1 mouse cellular context compared by ENCODE assay signal in the genomic region with DNA sequence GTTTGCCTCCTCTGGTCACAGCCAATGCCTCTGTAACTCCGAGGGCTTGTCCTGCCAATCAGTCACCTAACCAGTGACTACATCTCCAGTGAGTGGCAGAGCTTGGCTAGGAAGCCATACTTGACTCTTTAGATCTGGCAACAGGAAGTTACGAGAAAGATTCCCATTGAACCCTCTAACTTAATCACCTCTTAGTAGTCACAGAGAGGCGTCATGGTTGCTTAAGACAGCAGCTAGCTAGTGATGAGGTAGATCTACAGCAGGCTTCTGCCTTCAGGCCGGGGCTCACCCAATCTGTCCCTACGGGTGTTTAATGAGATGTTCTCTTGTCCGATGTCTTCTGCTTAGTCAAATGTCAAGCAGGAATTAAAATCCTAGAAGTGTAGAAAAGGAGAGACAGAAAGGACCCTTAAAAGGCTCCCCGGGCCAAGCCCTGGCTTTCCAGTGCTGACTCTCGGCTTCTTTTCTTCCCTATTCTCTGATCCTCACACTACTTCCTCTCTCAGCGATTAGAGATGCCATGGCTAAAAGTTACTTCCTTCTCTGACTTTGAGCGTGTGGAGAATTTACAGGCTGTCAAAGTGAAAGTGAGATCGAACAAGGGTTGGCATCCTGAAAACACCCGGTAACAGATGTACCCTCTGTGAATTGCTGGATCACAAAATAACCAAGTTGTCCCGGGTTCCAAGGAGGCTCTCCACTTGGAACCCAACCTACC.
A peak's percentile ranks its signal among the peaks of the same experiment; 100 is the strongest.
TF ChIP-seq lines count a peak whose summit lies in the region.

No protein-coding gene starts in this region.

TF ChIP-seq in MEL, 35 proteins besides CTCF, POLR2A, EP300 and RAD21 (continued from another document):
- no peak; the same call in 1 of the 2 replicates for TF ChIP-seq CHD1 (IDR thresholded peaks at IDR 0.05; ENCODE audit: low read depth, low read length)
- no peak for TF ChIP-seq POLR2AphosphoS5 (IDR thresholded peaks at IDR 0.05; ENCODE audit: borderline replicate concordance, low read depth, low read length)
- no peak; the same call in 1 of the 2 replicates for TF ChIP-seq KAT2A (conservative IDR thresholded peaks at IDR 0.05; ENCODE audit: low read depth, low read length)
- no peak for TF ChIP-seq MAZ (IDR thresholded peaks at IDR 0.05; ENCODE audit: low read depth, low read length)
- TF ChIP-seq E2F4 (IDR thresholded peaks at IDR 0.05; ENCODE audit: borderline replicate concordance, low read depth, low read length), result no peak
- no peak for TF ChIP-seq CHD2 (IDR thresholded peaks at IDR 0.05; ENCODE audit: low read length)
- TF ChIP-seq NRF1 (IDR thresholded peaks at IDR 0.05; ENCODE audit: insufficient read depth, low read depth, low read length, poor library complexity, severe bottlenecking), result no peak
- TF ChIP-seq POLR2AphosphoS2 (IDR thresholded peaks at IDR 0.05; ENCODE audit: low read length), result no peak
- TF ChIP-seq ZMIZ1 (IDR thresholded peaks at IDR 0.05; ENCODE audit: low read depth, low read length), result no peak
- TF ChIP-seq ELF1 (IDR thresholded peaks at IDR 0.05; ENCODE audit: low read depth, low read length), result peak; percentile 69
- no peak for TF ChIP-seq MAX (IDR thresholded peaks at IDR 0.05; ENCODE audit: low read length)
